Mouse (Mus musculus) urinary bladder, postnatal 10 days (tissue): ENCODE data around the gene Olfr1042.
"Not testable (repeated sequence)": the region's sequence is repeated elsewhere in the genome, so short reads cannot be mapped to it uniquely, and the experiment has no call there.

Experiments
- DNase-seq: peaks from one replicate; pipeline ENCODE4 v3.0.0; 2022; ENCODE audit warnings: low spot score

Gene Olfr1042

DNA sequence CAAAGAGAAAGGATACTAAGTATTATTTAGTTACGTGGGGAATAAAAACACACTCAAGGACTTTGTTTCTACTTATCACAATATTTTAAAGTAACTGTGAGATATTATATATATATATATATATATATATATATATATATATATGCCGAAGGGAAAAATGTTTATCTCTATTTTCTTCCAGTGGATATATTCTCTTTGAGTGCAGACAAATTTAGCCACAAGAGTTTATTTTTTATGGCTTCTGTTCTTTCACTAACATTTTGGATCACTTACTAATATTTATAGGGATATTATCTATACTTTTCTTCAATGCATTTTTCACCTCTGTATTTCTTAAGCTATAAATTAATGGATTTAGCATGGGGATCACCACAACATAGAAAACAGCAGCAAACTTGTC lies at the start of gene Olfr1042:
TSS of gene Olfr1042 (minus strand) at position 101 of the 400 bp plus-strand sequence.
- DNase-seq, result no peak

GRCm38 (mm10) chr2:86202909-86203308 lies 41.3 kb upstream of the Olfr1042 start, which contains the start of gene Olfr1045:
Gene Olfr1045, minus strand, starts transcription at chr2:86203009.
- DNase-seq, result no peak

GRCm38 (mm10) chr2:86195863-86196262 lies 34.2 kb upstream of the Olfr1042 start:
- no peak for DNase-seq

- DNase-seq, result no peak
Measured at GRCm38 (mm10) chr2:86185583-86185982, 23.9 kb upstream of the Olfr1042 start, which contains the start of gene Olfr52. Gene Olfr52, minus strand, starts transcription at chr2:86185683.

GRCm38 (mm10) chr2:86179950-86180349 lies 18.3 kb upstream of the Olfr1042 start:
- DNase-seq, result no peak

GRCm38 (mm10) chr2:86177720-86178119 lies 16.1 kb upstream of the Olfr1042 start, which contains the start of gene Olfr1044:
Gene Olfr1044, minus strand, starts transcription at chr2:86177820.
- no peak for DNase-seq

- not testable (repeated sequence) for DNase-seq
Measured at GRCm38 (mm10) chr2:86175422-86175821, 13.8 kb upstream of the Olfr1042 start.

DNA sequence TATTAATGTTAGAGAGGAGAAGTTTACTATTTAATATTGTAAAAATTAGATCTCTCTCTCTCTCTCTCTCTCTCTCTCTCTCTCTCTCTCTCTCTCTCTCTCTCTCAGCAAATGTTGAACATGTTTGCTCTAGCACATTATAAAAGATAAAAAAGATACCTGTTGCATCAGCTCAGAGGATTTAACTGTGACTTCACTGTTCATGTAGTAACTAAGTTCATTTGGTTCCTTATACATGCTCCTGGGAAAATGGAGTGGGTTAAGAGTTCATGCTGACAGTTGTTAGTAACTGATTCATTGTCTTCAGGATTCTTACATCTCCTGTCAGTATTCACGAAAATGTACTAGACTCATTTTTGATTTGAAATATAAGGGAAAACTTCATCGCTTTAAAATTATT lies 5.8 kb upstream of the Olfr1042 start, which contains the start of gene Olfr1043:
TSS of gene Olfr1043 (minus strand) at position 101 of the 400 bp plus-strand sequence.
- no peak for DNase-seq

DNA sequence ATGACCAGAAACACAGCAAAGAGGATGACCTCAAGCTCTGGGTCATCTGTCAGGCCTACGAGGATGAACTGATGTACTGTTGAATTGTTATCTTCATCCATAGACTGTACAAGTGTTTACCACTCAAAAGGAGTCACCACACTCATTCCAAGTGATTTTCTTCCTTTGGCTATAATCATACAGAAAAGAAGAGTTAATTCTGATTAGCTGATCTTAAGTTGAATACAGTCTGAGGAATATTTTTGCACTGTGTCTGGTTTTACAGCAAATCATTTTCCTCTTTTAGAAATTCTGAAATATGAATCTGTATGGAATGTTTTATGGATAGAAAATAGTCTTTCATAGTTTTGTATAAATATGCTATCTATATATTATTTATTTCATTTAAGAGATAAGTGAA lies 15.0 kb downstream of the Olfr1042 start, which contains the start of gene Olfr1040:
TSS of gene Olfr1040 (minus strand) at position 101 of the 400 bp plus-strand sequence.
- DNase-seq, result no peak

DNA sequence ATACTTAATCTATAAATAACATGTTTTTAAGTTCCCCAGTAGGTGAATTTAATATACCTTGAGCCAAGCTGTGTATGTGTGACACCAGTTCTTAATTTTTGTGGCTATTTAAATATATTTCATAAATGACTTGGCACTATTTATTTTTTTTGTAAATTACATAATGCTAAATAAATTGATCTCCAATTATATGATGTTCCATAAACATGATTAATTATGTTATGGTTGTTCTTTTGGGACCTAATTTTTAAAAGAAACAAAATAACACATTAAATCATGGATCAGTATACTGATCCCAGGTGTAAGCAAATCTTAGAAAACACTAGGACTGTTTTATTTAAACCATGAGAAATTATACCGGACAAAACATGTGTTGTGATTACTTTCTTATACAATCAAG lies 25.8 kb downstream of the Olfr1042 start, which contains the start of gene Olfr1039:
TSS of gene Olfr1039 (minus strand) at position 101 of the 400 bp plus-strand sequence.
- no peak for DNase-seq
